Mouse (Mus musculus): ENCODE data around the gene Rsph1.
"Not testable (repeated sequence)": the region's sequence is repeated elsewhere in the genome, so short reads cannot be mapped to it uniquely, and the experiment has no call there.

Rsph1 gene

GRCm38 (mm10) chr17:31279541-31279940 is 2.4 kb upstream of the Rsph1 start:
- DNase-seq (ENCODE audit: extremely low read depth, insufficient read length, low spot score) = no peak

- DNase-seq (ENCODE audit: extremely low read depth, insufficient read length, low spot score) = no peak
Measured at GRCm38 (mm10) chr17:31277931-31278330, 748 bp upstream of the Rsph1 start.

- DNase-seq (ENCODE audit: extremely low read depth, insufficient read length, low spot score) = no peak
Measured at GRCm38 (mm10) chr17:31276207-31276921, 819 bp downstream of the Rsph1 start.

GRCm38 (mm10) chr17:31275181-31275580 is 2.0 kb downstream of the Rsph1 start:
- DNase-seq (ENCODE audit: extremely low read depth, insufficient read length, low spot score) = no peak

- no peak for DNase-seq (ENCODE audit: extremely low read depth, insufficient read length, low spot score)
Measured at GRCm38 (mm10) chr17:31273631-31274030, 3.6 kb downstream of the Rsph1 start.

GRCm38 (mm10) chr17:31272416-31273165 is 4.6 kb downstream of the Rsph1 start:
- no peak for DNase-seq (ENCODE audit: extremely low read depth, insufficient read length, low spot score)

GRCm38 (mm10) chr17:31271136-31271851 is 5.9 kb downstream of the Rsph1 start:
- no peak for DNase-seq (ENCODE audit: extremely low read depth, insufficient read length, low spot score)

GRCm38 (mm10) chr17:31270736-31271135 is 6.4 kb downstream of the Rsph1 start:
- DNase-seq (ENCODE audit: extremely low read depth, insufficient read length, low spot score) = not testable (repeated sequence)

GRCm38 (mm10) chr17:31270246-31270645 is 6.9 kb downstream of the Rsph1 start:
- DNase-seq (ENCODE audit: extremely low read depth, insufficient read length, low spot score) = no peak

- DNase-seq (ENCODE audit: extremely low read depth, insufficient read length, low spot score) = no peak
Measured at GRCm38 (mm10) chr17:31269761-31270160, 7.4 kb downstream of the Rsph1 start.

- DNase-seq (ENCODE audit: extremely low read depth, insufficient read length, low spot score) = no peak
Measured at GRCm38 (mm10) chr17:31268016-31268415, 9.2 kb downstream of the Rsph1 start.

- DNase-seq (ENCODE audit: extremely low read depth, insufficient read length, low spot score) = no peak
Measured at GRCm38 (mm10) chr17:31267603-31268002, 9.6 kb downstream of the Rsph1 start.

GRCm38 (mm10) chr17:31267138-31267537 is 10.0 kb downstream of the Rsph1 start:
- no peak for DNase-seq (ENCODE audit: extremely low read depth, insufficient read length, low spot score)

- DNase-seq (ENCODE audit: extremely low read depth, insufficient read length, low spot score) = no peak
Measured at GRCm38 (mm10) chr17:31266321-31266950, 10.7 kb downstream of the Rsph1 start.

GRCm38 (mm10) chr17:31265831-31266230 is 11.4 kb downstream of the Rsph1 start:
- no peak for DNase-seq (ENCODE audit: extremely low read depth, insufficient read length, low spot score)

GRCm38 (mm10) chr17:31265171-31265572 is 12.0 kb downstream of the Rsph1 start:
- no peak for DNase-seq (ENCODE audit: extremely low read depth, insufficient read length, low spot score)

GRCm38 (mm10) chr17:31264372-31264771 is 12.8 kb downstream of the Rsph1 start:
- DNase-seq (ENCODE audit: extremely low read depth, insufficient read length, low spot score) = no peak

GRCm38 (mm10) chr17:31263770-31264169 is 13.4 kb downstream of the Rsph1 start:
- DNase-seq (ENCODE audit: extremely low read depth, insufficient read length, low spot score) = no peak

- no peak for DNase-seq (ENCODE audit: extremely low read depth, insufficient read length, low spot score)
Measured at GRCm38 (mm10) chr17:31262715-31263114, 14.5 kb downstream of the Rsph1 start.

- DNase-seq (ENCODE audit: extremely low read depth, insufficient read length, low spot score) = no peak
Measured at GRCm38 (mm10) chr17:31261352-31261751, 15.8 kb downstream of the Rsph1 start.

GRCm38 (mm10) chr17:31260430-31260829 is 16.8 kb downstream of the Rsph1 start:
- DNase-seq (ENCODE audit: extremely low read depth, insufficient read length, low spot score) = no peak
